Mouse (Mus musculus) C2C12 (cell line): ENCODE results near the gene Tbc1d1. TPM values are rescaled to one million over a fixed set of nuclear protein-coding genes. Genes with fewer than 3 reads are reported as not detected.

ENCODE experiments used
- H3K27me3 ChIP-seq: one replicate; pipeline ENCODE4 v1.6.1; 2011; ENCODE audit not compliant: control insufficient read depth, insufficient read depth, insufficient read length
- H3K36me3 ChIP-seq: one replicate; pipeline ENCODE4 v1.6.1; 2011; ENCODE audit not compliant: control insufficient read depth, insufficient read depth
- H3K4me3 ChIP-seq: one replicate; pipeline ENCODE4 v1.5.1; 2011; ENCODE audit warnings: mild to moderate bottlenecking, control low read depth; ENCODE audit not compliant: poor library complexity, insufficient read depth, severe bottlenecking
- H3K79me2 ChIP-seq: one replicate; pipeline ENCODE4 v1.6.1; 2011; ENCODE audit not compliant: control insufficient read depth, insufficient read depth
- H3K79me3 ChIP-seq: one replicate; pipeline ENCODE4 v1.6.1; 2011; ENCODE audit warnings: low read depth, control low read depth
- H3ac ChIP-seq: one replicate; pipeline ENCODE3; 2011; ENCODE audit warnings: low read depth; ENCODE audit not compliant: control insufficient read depth, insufficient read length
- CEBPB ChIP-seq: IDR thresholded peaks from one replicate; pipeline ENCODE4 v1.6.1; 2011; ENCODE audit warnings: low read depth, mild to moderate bottlenecking, control low read depth, moderate library complexity
- CTCF ChIP-seq: IDR thresholded peaks from one replicate; pipeline ENCODE4 v1.5.1; 2011; ENCODE audit not compliant: control insufficient read depth, insufficient read depth, insufficient read length
- FOSL1 ChIP-seq: IDR thresholded peaks from one replicate; pipeline ENCODE4 v1.8.0; 2011; ENCODE audit warnings: mild to moderate bottlenecking, low read length; ENCODE audit not compliant: poor library complexity, insufficient read depth, severe bottlenecking
- MAX ChIP-seq: IDR thresholded peaks from one replicate; pipeline ENCODE4 v1.6.1; 2011; ENCODE audit warnings: mild to moderate bottlenecking, control low read depth
- MYOD1 ChIP-seq: IDR thresholded peaks from one replicate; pipeline ENCODE4 v1.6.1; 2011; ENCODE audit warnings: low read depth; ENCODE audit not compliant: control insufficient read depth, insufficient read length
- MYOG ChIP-seq: IDR thresholded peaks from one replicate; pipeline ENCODE4 v1.6.1; 2011; ENCODE audit not compliant: control insufficient read depth, insufficient read length; ENCODE audit errors: extremely low read depth
- USF1 ChIP-seq: IDR thresholded peaks from one replicate; pipeline ENCODE4 v1.6.1; 2011; ENCODE audit warnings: low read depth, mild to moderate bottlenecking, control low read depth, moderate library complexity
- long read RNA-seq, 2 experiments: library from polyadenylated mRNA; unstranded; transcript quantifications; one replicate each; pipeline ENCODE4 v2.0.0; 2019 to 2020
- polyA plus RNA-seq: library from polyadenylated mRNA; unstranded; fragments of >200 nt; fragmentation: generic; extraction: Trizol; gene quantifications from one replicate; pipeline ENCODE4 v1.2.1, GENCODE M21; 2012; ENCODE audit warnings: missing spikeins

The Tbc1d1 gene
- 25.0 TPM for polyA plus RNA-seq
- long read RNA-seq, experiment 1, full-length matches to known transcripts, result 2 of 13 reads
- long read RNA-seq, experiment 1, partial matches to known transcripts, result 9 of 13 reads
- long read RNA-seq, experiment 1, other reads (novel, unspliced or antisense), result 2 of 13 reads
- long read RNA-seq, experiment 2, full-length matches to known transcripts, result 109 of 160 reads
- long read RNA-seq, experiment 2, partial matches to known transcripts, result 19 of 160 reads
- long read RNA-seq, experiment 2, other reads (novel, unspliced or antisense), result 32 of 160 reads

DNA sequence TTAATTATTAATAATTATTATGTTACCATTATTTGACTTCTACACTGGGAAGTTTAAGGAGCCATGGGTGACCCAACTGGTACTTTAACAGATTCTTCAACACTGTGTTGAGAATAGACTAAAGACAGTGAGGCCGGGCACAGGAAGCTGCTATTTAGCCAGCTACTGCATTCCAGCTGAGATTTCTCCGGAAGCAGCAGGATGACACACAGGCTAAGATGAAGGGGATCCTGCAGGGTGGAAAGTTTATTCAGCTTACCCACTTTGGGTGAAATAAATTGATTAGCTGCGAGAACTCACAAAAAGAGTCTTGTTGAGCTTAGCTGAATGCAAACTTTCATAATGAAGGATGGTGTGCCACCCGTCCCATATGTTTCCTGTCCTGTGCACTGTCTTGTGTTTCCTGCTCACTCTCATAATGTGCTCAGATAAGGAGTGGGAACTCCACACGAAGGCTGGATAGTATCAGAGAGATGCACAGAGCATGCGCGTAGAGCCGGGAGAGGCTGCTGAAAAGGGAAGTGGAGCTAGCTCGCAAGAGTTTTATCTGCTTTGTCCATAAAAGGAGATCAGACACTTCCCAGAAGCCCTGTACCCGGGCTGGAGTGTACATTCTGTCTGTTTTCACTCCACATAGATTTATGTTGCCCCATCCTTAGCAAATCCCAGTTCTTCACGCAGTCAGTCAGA, at the start of gene Tbc1d1:
Gene Tbc1d1, plus strand, starts transcription at position 445 of the 690 bp plus-strand sequence.
- Histone ChIP-seq H3ac (no peak within 1 kb of the TSS), H3K27me3 (no peaks in the 10 kb centered on the region), H3K79me3 (no peaks in the 10 kb centered on the region), H3K79me2 (peaks cover 2% of the 10 kb centered on the region), H3K4me3 (no peak within 1 kb of the TSS), H3K36me3 (no peaks in the 10 kb centered on the region)
- TF ChIP-seq CEBPB, result no peak
- TF ChIP-seq FOSL1, result no peak
- TF ChIP-seq MAX, result no peak
- no peak for TF ChIP-seq MYOG
- no peak for TF ChIP-seq CTCF
- TF ChIP-seq USF1, result no peak
- TF ChIP-seq MYOD1, result no peak

DNA sequence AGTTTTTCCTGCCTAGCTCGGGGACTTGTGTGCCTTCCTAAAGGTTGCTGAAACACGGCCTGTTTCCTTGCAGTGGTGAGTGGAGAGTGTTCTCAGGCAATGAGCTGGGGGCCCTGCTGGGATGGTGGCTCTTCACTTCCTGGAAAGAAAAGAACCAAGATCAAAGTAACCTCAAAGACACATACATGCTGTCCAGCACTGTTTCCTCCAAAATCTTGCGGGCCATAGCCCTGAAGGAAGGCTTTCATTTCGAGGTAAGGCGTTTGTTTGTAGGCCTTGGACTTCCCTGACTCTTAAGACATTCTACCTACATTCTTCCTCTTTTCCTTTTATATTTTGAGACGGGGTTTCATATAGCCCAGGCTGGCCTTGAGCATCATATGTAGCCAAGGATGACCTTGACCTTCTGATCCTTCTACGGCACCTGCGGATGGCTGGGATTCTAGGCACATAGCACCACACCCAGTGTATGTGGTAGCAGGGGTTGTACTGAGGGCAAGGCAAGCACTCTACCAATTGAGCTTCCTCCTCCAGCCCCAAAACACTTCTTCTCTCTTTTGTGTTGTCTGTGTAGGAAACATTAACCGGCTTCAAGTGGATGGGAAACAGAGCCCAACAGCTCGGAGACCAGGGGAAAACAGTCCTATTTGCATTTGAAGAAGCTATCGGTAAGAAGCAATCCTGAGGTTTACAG, 48.4 kb upstream of the Tbc1d1 start:
- H3K4me3 ChIP-seq, result no peak overlapping the region
- H3K79me2 ChIP-seq, result no peaks in the 10 kb centered on the region
- no peaks in the 10 kb centered on the region for H3K27me3 ChIP-seq
- H3ac ChIP-seq, result no peak overlapping the region
- peaks cover 55% of the 10 kb centered on the region for H3K36me3 ChIP-seq
- TF ChIP-seq MYOD1 (no peak), CEBPB (no peak)
- H3K79me3 ChIP-seq, result no peaks in the 10 kb centered on the region

DNA sequence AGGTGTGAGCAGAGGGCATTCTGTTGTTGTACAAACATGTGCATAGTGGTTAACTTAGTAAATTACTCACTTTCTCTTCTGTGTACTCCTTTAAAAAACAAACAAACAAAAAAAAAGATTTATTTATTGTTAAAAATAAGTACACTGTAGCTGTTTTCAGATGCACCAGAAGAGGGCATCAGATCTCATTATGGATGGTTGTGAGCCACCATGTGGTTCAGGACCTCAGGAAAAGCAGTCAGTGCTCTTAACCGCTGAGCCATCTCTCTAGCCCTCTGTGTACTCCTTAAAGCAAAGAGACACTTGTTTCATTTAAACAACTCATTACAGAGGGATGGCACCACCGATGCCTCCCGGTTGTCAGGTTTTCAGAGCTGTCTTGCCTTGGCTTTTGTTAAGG, 46.9 kb upstream of the Tbc1d1 start:
- Histone ChIP-seq H3K27me3 (no peaks in the 10 kb centered on the region), H3K79me3 (no peaks in the 10 kb centered on the region), H3K79me2 (no peaks in the 10 kb centered on the region), H3ac (no peak overlapping the region), H3K36me3 (peaks cover 52% of the 10 kb centered on the region), H3K4me3 (no peak overlapping the region)
- no peak for TF ChIP-seq FOSL1
- no peak for TF ChIP-seq USF1
- no peak for TF ChIP-seq CEBPB
- no peak for TF ChIP-seq MYOG
- TF ChIP-seq CTCF, result no peak

DNA sequence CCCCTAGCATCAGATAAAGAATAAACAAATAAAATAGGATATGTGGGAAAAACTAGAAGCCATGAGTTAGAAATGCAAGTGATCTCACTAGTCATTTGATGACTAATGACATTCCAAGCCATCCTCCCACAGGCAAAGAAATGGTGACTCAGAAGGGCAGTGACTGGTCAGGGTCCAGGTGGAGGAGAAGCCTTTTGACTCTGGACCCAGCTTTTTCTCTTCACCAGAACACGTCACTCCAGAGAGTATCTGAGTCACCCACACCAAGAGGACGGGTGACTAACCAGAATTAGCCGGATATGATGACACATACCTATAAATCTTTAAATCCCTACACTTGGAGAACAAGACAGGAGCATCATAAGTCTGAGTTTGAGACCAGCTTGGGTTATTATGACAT, 43.7 kb upstream of the Tbc1d1 start:
- Histone ChIP-seq H3K79me3 (no peaks in the 10 kb centered on the region), H3K36me3 (peaks cover 45% of the 10 kb centered on the region), H3K79me2 (no peaks in the 10 kb centered on the region), H3ac (no peak overlapping the region), H3K27me3 (no peaks in the 10 kb centered on the region), H3K4me3 (no peak overlapping the region)
- peak; percentile 49 for TF ChIP-seq CEBPB
- peak; percentile 98 for TF ChIP-seq FOSL1
- no peak for TF ChIP-seq MYOG
- TF ChIP-seq MAX, result no peak
- TF ChIP-seq USF1, result no peak
- peak; percentile 69 for TF ChIP-seq MYOD1

DNA sequence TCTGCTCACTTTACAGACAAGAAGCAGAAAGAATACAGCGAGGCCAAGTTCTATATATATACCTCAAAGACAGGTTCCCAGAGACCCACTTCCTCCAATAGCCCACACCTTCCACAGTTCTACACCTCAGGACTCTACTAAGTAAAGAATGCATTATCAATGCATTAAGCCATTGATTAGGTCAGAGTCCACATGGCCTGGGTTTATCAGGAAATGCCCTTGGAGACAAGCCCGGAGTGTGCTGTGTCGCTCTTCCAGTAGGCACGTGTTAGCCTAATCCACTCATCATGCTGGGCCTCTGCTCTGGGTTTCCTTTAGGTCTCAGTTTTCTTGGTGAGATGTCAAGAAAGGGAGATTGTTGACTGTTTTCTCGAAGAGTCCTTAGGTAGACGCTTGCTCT, 41.9 kb upstream of the Tbc1d1 start:
- Histone ChIP-seq H3ac (no peak overlapping the region), H3K36me3 (peaks cover 30% of the 10 kb centered on the region), H3K79me2 (no peaks in the 10 kb centered on the region), H3K79me3 (no peaks in the 10 kb centered on the region), H3K4me3 (no peak overlapping the region), H3K27me3 (no peaks in the 10 kb centered on the region)
- TF ChIP-seq MYOG (no peak), CEBPB (no peak), FOSL1 (no peak), MAX (no peak), CTCF (no peak), MYOD1 (no peak), USF1 (no peak)
